Mouse (Mus musculus) limb, embryonic 10.5 days (tissue): ENCODE results near the gene Mmrn2. TPM values are rescaled to one million over a fixed set of nuclear protein-coding genes. Genes with fewer than 3 reads are reported as not detected.
"Not testable (repeated sequence)": the region's sequence is repeated elsewhere in the genome, so short reads cannot be mapped to it uniquely, and the experiment has no call there.

Experiments used
- DNase-seq: peaks from one replicate; pipeline ENCODE4 v3.0.0-alpha.2; 2017; ENCODE audit warnings: low spot score
- H3K27ac ChIP-seq: fragments of 300-500 bp; sonication (generic); 2 replicates; pipeline ENCODE4 v1.5.1; 2016; ENCODE audit warnings: mild to moderate bottlenecking
- H3K27me3 ChIP-seq: fragments of 300-500 bp; sonication (generic); 2 replicates; pipeline ENCODE4 v1.6.1; 2016; ENCODE audit warnings: low read depth, mild to moderate bottlenecking; ENCODE audit not compliant: poor library complexity, severe bottlenecking
- H3K36me3 ChIP-seq: fragments of 300-500 bp; sonication (generic); 2 replicates; pipeline ENCODE4 v1.6.1; 2016; ENCODE audit warnings: mild to moderate bottlenecking, moderate library complexity
- H3K4me1 ChIP-seq: fragments of 300-500 bp; sonication (generic); 2 replicates; pipeline ENCODE4 v1.6.1; 2016
- H3K4me3 ChIP-seq: fragments of 300-500 bp; sonication (generic); 2 replicates; pipeline ENCODE4 v1.5.1; 2016; ENCODE audit warnings: mild to moderate bottlenecking, moderate library complexity
- H3K9me3 ChIP-seq: fragments of 300-500 bp; sonication (generic); replicated peaks from 2 replicates; pipeline ENCODE4 v1.6.1; 2016; ENCODE audit warnings: mild to moderate bottlenecking
- WGBS: fragments of 180-500 bp; shearing (Covaris S2); methylation state at CpG from one replicate; pipeline ENCODE4 v1.1.7; 2016; 5-methylcytosine and 5-hydroxymethylcytosine counted together
- polyA plus RNA-seq: library from polyadenylated mRNA; unstranded; fragments of >200 nt; fragmentation: Nextera tagmentation; extraction: Ambion mirVana; gene quantifications from 2 replicates; pipeline ENCODE4 v1.2.1, GENCODE M21; 2016

The Mmrn2 gene
- polyA plus RNA-seq, 1 experiment from 2014 or later, result 7.8 TPM

GRCm38 (mm10) chr14:34364254-34365146, 10.8 kb upstream of the Mmrn2 start:
- H3K27ac ChIP-seq, H3K9me3 ChIP-seq, DNase-seq, H3K36me3 ChIP-seq: not testable (repeated sequence)
- Histone ChIP-seq H3K4me3 (peak overlapping the region; percentile 53), H3K4me1 (peaks cover 14% of the 10 kb centered on the region), H3K27me3 (peaks cover 26% of the 10 kb centered on the region)
- WGBS, result 81% methylated on average over 15 of the region's 15 CpGs

- WGBS, result 87% methylated on average over 2 of the region's 2 CpGs
- no peak for DNase-seq
- no peak overlapping the region for H3K27ac ChIP-seq
Observed at GRCm38 (mm10) chr14:34365147-34365507, 10.1 kb upstream of the Mmrn2 start.

GRCm38 (mm10) chr14:34370203-34370602, 5.1 kb upstream of the Mmrn2 start:
- H3K4me3 ChIP-seq, result no peak overlapping the region
- DNase-seq, result no peak
- H3K9me3 ChIP-seq, result no peaks in the 10 kb centered on the region
- H3K27ac ChIP-seq, result no peak overlapping the region
- no peaks in the 10 kb centered on the region for H3K36me3 ChIP-seq
- H3K4me1 ChIP-seq, result peaks cover 16% of the 10 kb centered on the region
- no peaks in the 10 kb centered on the region for H3K27me3 ChIP-seq
- 65% methylated on average over 3 of the region's 3 CpGs for WGBS

More at GRCm38 (mm10) chr14:34365147-34365507, 10.1 kb upstream of the Mmrn2 start:
- Histone ChIP-seq H3K4me1 (peaks cover 14% of the 10 kb centered on the region), H3K27me3 (peaks cover 26% of the 10 kb centered on the region), H3K4me3 (no peak overlapping the region), H3K36me3 (no peaks in the 10 kb centered on the region), H3K9me3 (no peaks in the 10 kb centered on the region)

- no peaks in the 10 kb centered on the region for H3K36me3 ChIP-seq
- H3K9me3 ChIP-seq, result no peaks in the 10 kb centered on the region
- 93% methylated on average over 3 of the region's 3 CpGs for WGBS
- no peaks in the 10 kb centered on the region for H3K27me3 ChIP-seq
- H3K4me1 ChIP-seq, result peaks cover 22% of the 10 kb centered on the region
- no peak overlapping the region for H3K4me3 ChIP-seq
- no peak for DNase-seq
- H3K27ac ChIP-seq, result no peak overlapping the region
Observed at GRCm38 (mm10) chr14:34370921-34371320, 4.3 kb upstream of the Mmrn2 start.

- WGBS, result 82% methylated on average over 2 of the region's 2 CpGs
- Histone ChIP-seq H3K27me3 (no peaks in the 10 kb centered on the region), H3K4me1 (peaks cover 29% of the 10 kb centered on the region), H3K27ac (no peak overlapping the region), H3K36me3 (no peaks in the 10 kb centered on the region), H3K9me3 (no peaks in the 10 kb centered on the region), H3K4me3 (no peak overlapping the region)
- DNase-seq, result no peak
Observed at GRCm38 (mm10) chr14:34371763-34372162, 3.5 kb upstream of the Mmrn2 start.

GRCm38 (mm10) chr14:34372646-34373045, 2.6 kb upstream of the Mmrn2 start:
- WGBS, result 85% methylated on average over 6 of the region's 6 CpGs
- Histone ChIP-seq H3K9me3 (no peaks in the 10 kb centered on the region), H3K27me3 (no peaks in the 10 kb centered on the region), H3K27ac (no peak overlapping the region), H3K36me3 (no peaks in the 10 kb centered on the region), H3K4me3 (no peak overlapping the region), H3K4me1 (peaks cover 38% of the 10 kb centered on the region)
- peak; percentile 44 for DNase-seq

- Histone ChIP-seq H3K4me3 (no peak overlapping the region), H3K27me3 (no peaks in the 10 kb centered on the region), H3K36me3 (no peaks in the 10 kb centered on the region), H3K4me1 (peaks cover 47% of the 10 kb centered on the region), H3K9me3 (no peaks in the 10 kb centered on the region), H3K27ac (no peak overlapping the region)
- no peak for DNase-seq
- 80% methylated on average over 6 of the region's 6 CpGs for WGBS
Observed at GRCm38 (mm10) chr14:34373581-34373980, 1.7 kb upstream of the Mmrn2 start.

- DNase-seq, result peak; percentile 43
- Histone ChIP-seq H3K27ac (peak within 1 kb of the TSS; percentile 85), H3K27me3 (no peaks in the 10 kb centered on the region), H3K4me3 (peak within 1 kb of the TSS; percentile 21), H3K4me1 (peaks cover 54% of the 10 kb centered on the region), H3K36me3 (no peaks in the 10 kb centered on the region), H3K9me3 (no peaks in the 10 kb centered on the region)
- 57% methylated on average over 10 of the region's 10 CpGs for WGBS
Observed at GRCm38 (mm10) chr14:34374577-34374976, 688 bp upstream of the Mmrn2 start, which contains the start of gene Sncg. Sncg (minus strand) TSS chr14:34374789.

- DNase-seq, result no peak
- Histone ChIP-seq H3K27me3 (no peaks in the 10 kb centered on the region), H3K27ac (peak overlapping the region; percentile 85), H3K4me1 (peaks cover 54% of the 10 kb centered on the region), H3K9me3 (no peaks in the 10 kb centered on the region), H3K4me3 (peak overlapping the region; percentile 21), H3K36me3 (no peaks in the 10 kb centered on the region)
- 74% methylated on average over 5 of the region's 5 CpGs for WGBS
Observed at GRCm38 (mm10) chr14:34375941-34376340, 676 bp downstream of the Mmrn2 start.

GRCm38 (mm10) chr14:34377121-34377520, 1.9 kb downstream of the Mmrn2 start:
- Histone ChIP-seq H3K4me3 (0 out of 2 replicates have a peak overlapping the region, but pooled peaks have one; percentile 21), H3K27ac (peak overlapping the region; percentile 85), H3K9me3 (no peaks in the 10 kb centered on the region), H3K36me3 (no peaks in the 10 kb centered on the region), H3K4me1 (peaks cover 54% of the 10 kb centered on the region), H3K27me3 (no peaks in the 10 kb centered on the region)
- DNase-seq, result no peak
- 85% methylated on average over 4 of the region's 4 CpGs for WGBS

GRCm38 (mm10) chr14:34378560-34379331, 3.5 kb downstream of the Mmrn2 start:
- Histone ChIP-seq H3K27me3 (no peaks in the 10 kb centered on the region), H3K9me3 (no peaks in the 10 kb centered on the region), H3K27ac (peak overlapping the region; percentile 85), H3K4me3 (peak overlapping the region; percentile 15), H3K4me1 (peaks cover 52% of the 10 kb centered on the region), H3K36me3 (no peaks in the 10 kb centered on the region)
- DNase-seq, result peak; percentile 66
- 48% methylated on average over 11 of the region's 11 CpGs for WGBS

- 92% methylated on average over 9 of the region's 9 CpGs for WGBS
Observed at GRCm38 (mm10) chr14:34382921-34383704, 7.8 kb downstream of the Mmrn2 start.

More at GRCm38 (mm10) chr14:34382921-34383704, 7.8 kb downstream of the Mmrn2 start:
- Histone ChIP-seq H3K36me3 (no peaks in the 10 kb centered on the region), H3K4me1 (peaks cover 12% of the 10 kb centered on the region), H3K9me3 (no peaks in the 10 kb centered on the region), H3K4me3 (no peak overlapping the region), H3K27me3 (no peaks in the 10 kb centered on the region), H3K27ac (no peak overlapping the region)
- DNase-seq, result no peak
